Mouse (Mus musculus) ES-E14 (cell line): ENCODE measurements around the gene Arid5b. TPM values are rescaled to one million over a fixed set of nuclear protein-coding genes. Genes with fewer than 3 reads are reported as not detected.
A peak's percentile ranks its signal among the peaks of the same experiment; 100 is the strongest.

ENCODE experiments used
- DNase-seq: peaks from one replicate; pipeline ENCODE4 v3.0.0-alpha.2; 2013; ENCODE audit warnings: low read depth, low spot score
- H3K27ac ChIP-seq: 2 replicates; pipeline ENCODE4 v1.5.1; 2012; ENCODE audit warnings: low read depth, mild to moderate bottlenecking, low read length, moderate library complexity, mixed read lengths; ENCODE audit not compliant: poor library complexity, insufficient read depth, severe bottlenecking
- H3K36me3 ChIP-seq: 2 replicates; pipeline ENCODE4 v1.6.1; 2012; ENCODE audit warnings: mild to moderate bottlenecking, low read length, moderate library complexity, mixed read lengths; ENCODE audit not compliant: control insufficient read depth, poor library complexity, insufficient read depth, severe bottlenecking
- H3K4me1 ChIP-seq, 2 experiments: fragments of 150-350 bp in 1 of 2; sonication (generic) in 1 of 2; 2 replicates each; pipeline ENCODE4 v1.6.1; 2012; ENCODE audit warnings: low read length in 2 of 2, mild to moderate bottlenecking in 1 of 2, mixed read lengths in 1 of 2; ENCODE audit not compliant: control insufficient read depth in 2 of 2, insufficient read depth in 2 of 2, poor library complexity in 1 of 2
- H3K4me3 ChIP-seq, 2 experiments: fragments of 150-350 bp in 1 of 2; sonication (generic) in 1 of 2; 2 replicates each; pipeline ENCODE4 v1.5.1; 2012; ENCODE audit warnings: low read length in 2 of 2, low read depth in 1 of 2, mild to moderate bottlenecking in 1 of 2, mixed read lengths in 1 of 2; ENCODE audit not compliant: insufficient read depth in 1 of 2, poor library complexity in 1 of 2, severe bottlenecking in 1 of 2
- H3K9ac ChIP-seq: 2 replicates; pipeline ENCODE4 v1.6.1; 2012; ENCODE audit warnings: low read depth, mild to moderate bottlenecking, low read length, mixed read lengths; ENCODE audit not compliant: poor library complexity, insufficient read depth, severe bottlenecking
- H3K9me3 ChIP-seq: fragments of 150-350 bp; sonication (generic); 2 replicates; pipeline ENCODE4 v1.6.1; 2012; ENCODE audit warnings: low read depth, mild to moderate bottlenecking, low read length; ENCODE audit not compliant: control insufficient read depth, insufficient read depth
- CHD2 ChIP-seq: IDR thresholded peaks from 2 replicates; pipeline ENCODE4 v1.6.1; 2014; ENCODE audit warnings: mild to moderate bottlenecking, low read depth, low read length, inconsistent platforms
- HCFC1 ChIP-seq: IDR thresholded peaks from 2 replicates; pipeline ENCODE4 v1.6.1; 2012; ENCODE audit warnings: low read length, inconsistent platforms, borderline replicate concordance; ENCODE audit not compliant: insufficient read depth
- MAFK ChIP-seq: IDR thresholded peaks from 2 replicates; pipeline ENCODE4 v1.6.1; 2014; ENCODE audit warnings: mild to moderate bottlenecking, low read depth, low read length, inconsistent platforms; ENCODE audit not compliant: insufficient read depth
- ZC3H11A ChIP-seq: IDR thresholded peaks from 2 replicates; pipeline ENCODE4 v1.6.1; 2012; ENCODE audit warnings: low read depth, mild to moderate bottlenecking, inconsistent platforms, low read length, borderline replicate concordance
- ZNF384 ChIP-seq: IDR thresholded peaks from 2 replicates; pipeline ENCODE4 v1.6.1; 2012; ENCODE audit warnings: low read depth, low read length, inconsistent platforms
- in situ Hi-C, 2 experiments: fragments of 600-800 bp; cut with MboI; formaldehyde crosslinking; loops; one replicate each; pipeline ENCODE4 v1.15.1; 2025; ENCODE audit warnings: low sequenced_read_pairs in 2 of 2, inconsistent platforms in 1 of 2; ENCODE audit not compliant: unreplicated experiment in 2 of 2
- total RNA-seq: library from RNA; depleted of rRNA; stranded (reverse); fragments of 300-350 nt; gene quantifications from 2 replicates; pipeline ENCODE4 v1.2.3, GENCODE M21; 2012

Arid5b gene
- total RNA-seq, 1 experiment, result 26.2 TPM

DNA sequence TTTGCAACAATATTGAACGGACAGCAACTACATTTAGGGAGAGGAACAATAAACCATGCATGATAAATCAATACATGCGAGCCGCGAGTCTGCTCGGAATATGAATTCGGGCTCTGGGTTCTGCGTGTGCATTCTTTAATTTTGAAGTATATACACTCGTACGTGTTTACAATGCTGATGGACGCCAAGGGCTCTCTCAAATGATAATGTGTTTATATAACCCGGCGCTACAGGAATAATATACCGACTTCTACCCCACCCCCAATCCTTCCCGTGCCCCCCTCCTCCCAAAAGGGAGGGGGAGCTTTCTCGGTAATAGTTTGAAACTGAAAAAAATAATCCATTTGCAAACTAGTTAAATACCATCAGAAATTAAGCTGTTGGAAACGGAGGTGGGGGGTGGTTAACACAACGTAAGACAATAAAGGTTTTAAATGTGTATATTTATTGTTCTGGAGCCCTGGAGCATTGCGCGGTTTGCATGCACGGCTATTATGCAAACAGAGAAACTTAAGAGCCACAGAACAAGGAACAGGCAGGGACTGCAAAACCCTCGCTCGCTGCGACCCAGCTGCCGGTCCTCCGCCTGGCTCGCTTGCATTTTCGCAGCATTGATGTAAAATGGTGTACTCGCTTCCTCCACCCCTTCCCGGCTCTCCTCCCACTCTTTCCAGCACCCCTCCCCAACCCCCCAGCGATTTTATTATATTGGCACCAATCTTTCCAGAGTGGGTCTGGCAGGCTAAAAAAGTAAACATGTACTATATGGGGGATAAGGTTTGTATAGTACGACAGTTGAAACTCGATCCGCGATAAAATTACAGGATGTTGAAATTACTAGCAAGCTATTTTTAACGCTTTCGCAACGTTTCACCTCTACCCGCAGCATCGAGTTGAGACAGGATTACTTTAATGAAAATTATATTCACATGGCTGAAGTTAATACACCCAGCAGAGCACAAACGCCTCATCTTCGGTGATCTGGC, 1.3 kb upstream of the Arid5b start:
- peaks cover 0 to 4% of the 10 kb centered on the region in 2 experiments; a peak in 3 of 4 replicates for H3K4me1 ChIP-seq

DNA sequence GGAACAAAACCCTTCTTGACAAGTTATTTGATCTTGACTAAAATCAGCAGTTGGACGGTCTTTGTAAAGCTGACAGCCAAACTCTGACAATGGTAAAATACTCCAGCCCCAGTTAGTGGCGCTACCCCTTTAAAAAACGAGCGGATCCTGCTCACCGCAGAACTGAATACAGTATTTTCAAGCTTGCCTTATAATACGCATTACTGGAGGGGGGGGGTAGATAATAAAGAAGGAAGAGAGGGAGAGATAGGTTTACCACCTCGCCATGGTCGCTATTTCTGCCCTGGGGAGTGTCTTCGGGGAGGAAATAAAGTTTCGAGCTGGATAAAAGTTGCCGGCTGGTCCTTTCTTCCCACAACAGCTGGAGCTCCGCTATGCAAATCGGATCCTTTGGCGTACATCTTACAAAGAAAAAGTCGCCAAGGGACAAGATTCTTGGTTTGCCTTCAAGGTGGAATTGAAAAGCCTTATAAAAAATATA, 829 bp downstream of the Arid5b start:
- DNase-seq, result no peak
- Histone ChIP-seq H3K9ac (no peak overlapping the region), H3K36me3 (no peaks in the 10 kb centered on the region), H3K4me3 (peak overlapping the region; percentile 40 to 62), H3K27ac (no peak overlapping the region), H3K9me3 (no peaks in the 10 kb centered on the region), H3K4me1 (peaks cover 0 to 4% of the 10 kb centered on the region in 2 experiments; a peak in 2 of 4 replicates)
- TF ChIP-seq ZC3H11A, result no peak
- TF ChIP-seq MAFK, result no peak
- no peak for TF ChIP-seq ZNF384
- no peak for TF ChIP-seq HCFC1
- TF ChIP-seq CHD2, result no peak
- in situ Hi-C loops, result no loop called here

More for the DNA sequence above, 1.3 kb upstream of the Arid5b start:
- Histone ChIP-seq H3K27ac (no peak overlapping the region), H3K9ac (no peak overlapping the region), H3K36me3 (no peaks in the 10 kb centered on the region), H3K4me3 (peak overlapping the region; percentile 47 to 74), H3K9me3 (no peaks in the 10 kb centered on the region)
- DNase-seq, result no peak
- in situ Hi-C loops, result loop anchor here in 1 of 2 experiments (10.0 kb wide), 1 partner anchor 105 kb away; no protein-coding TSS in a partner anchor
- TF ChIP-seq HCFC1, result no peak

DNA sequence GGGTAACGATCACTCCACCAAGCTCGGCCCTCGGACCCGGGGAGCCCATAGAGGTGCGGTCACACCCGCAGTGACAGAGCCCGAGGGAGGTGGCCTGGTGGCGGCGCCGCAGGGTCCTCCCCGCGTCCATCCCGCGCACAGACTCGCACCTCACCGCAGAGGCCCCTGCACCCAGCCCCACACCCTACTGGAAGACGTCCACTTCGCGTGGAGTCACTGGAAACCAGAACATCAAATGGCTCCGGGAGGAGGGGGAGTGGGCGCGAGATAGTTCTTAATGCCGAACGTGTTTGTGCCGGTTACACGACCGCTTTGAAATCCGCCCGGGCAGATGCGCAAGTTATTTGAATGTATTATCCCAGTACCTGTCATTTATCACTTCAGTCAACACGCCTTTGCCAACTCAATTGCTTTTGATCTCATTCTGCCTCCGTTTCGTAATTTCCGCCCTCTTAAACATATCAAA, 1.5 kb downstream of the Arid5b start:
- in situ Hi-C loops, result no loop called here
- TF ChIP-seq CHD2 (no peak), ZC3H11A (no peak), HCFC1 (no peak), ZNF384 (no peak), MAFK (no peak)
- Histone ChIP-seq H3K27ac (no peak overlapping the region), H3K4me3 (peak overlapping the region; percentile 62), H3K9ac (peak overlapping the region; percentile 47), H3K9me3 (no peaks in the 10 kb centered on the region), H3K36me3 (no peaks in the 10 kb centered on the region), H3K4me1 (peaks cover 0 to 4% of the 10 kb centered on the region in 2 experiments; a peak in 2 of 4 replicates)
- no peak for DNase-seq

DNA sequence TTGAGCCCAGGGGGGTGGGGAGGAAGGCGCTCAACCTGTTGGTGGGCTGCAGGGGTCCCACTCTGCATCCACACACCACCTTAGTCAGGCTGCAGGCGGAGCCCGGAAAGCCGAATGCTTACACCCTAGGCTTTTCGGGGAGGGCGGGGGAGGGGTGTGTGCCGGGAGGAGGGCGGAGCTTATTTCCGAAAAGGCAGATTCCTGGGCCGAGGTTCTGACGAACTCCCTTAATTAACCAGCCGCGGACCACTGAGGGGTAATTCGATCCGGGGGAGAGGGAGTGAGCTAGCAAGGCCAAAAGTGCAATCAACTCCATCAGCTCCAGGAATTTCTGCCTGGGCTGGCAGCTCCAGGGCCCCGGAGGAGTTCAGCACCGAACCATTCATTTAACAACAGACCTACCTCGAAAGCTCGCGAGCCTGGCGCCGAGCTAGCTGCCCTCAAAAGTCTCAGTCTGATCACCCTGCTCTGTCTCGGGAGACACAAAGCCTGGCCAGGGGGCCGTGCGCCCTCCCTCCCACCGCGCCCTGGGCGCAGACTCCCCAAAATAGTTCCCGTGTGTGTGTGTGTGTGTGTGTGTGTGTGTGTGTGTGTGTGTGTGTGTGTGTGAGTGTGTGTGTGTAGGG, 2.1 kb downstream of the Arid5b start:
- DNase-seq, result peak; percentile 88
- H3K9ac ChIP-seq, result peak overlapping the region; percentile 47
- no peak overlapping the region for H3K27ac ChIP-seq
- peak overlapping the region; percentile 62 for H3K4me3 ChIP-seq
- TF ChIP-seq MAFK, result no peak
- no peak for TF ChIP-seq HCFC1
- peak; percentile 73 for TF ChIP-seq CHD2
- H3K4me1 ChIP-seq, result peaks cover 0 to 4% of the 10 kb centered on the region in 2 experiments; a peak in 2 of 4 replicates
- in situ Hi-C loops, result no loop called here
- no peaks in the 10 kb centered on the region for H3K9me3 ChIP-seq
- no peaks in the 10 kb centered on the region for H3K36me3 ChIP-seq
